Mouse (Mus musculus) embryonic facial prominence, embryonic 12.5 days (tissue): ENCODE measurements around the gene Ubr2. TPM values are rescaled to one million over a fixed set of nuclear protein-coding genes. Genes with fewer than 3 reads are reported as not detected.

Experiments
- ATAC-seq: fragments of 200-750 bp; cut with Nextera tagmentation; 2 replicates; pipeline ENCODE4 v1.8.0; 2017; ENCODE audit not compliant: insufficient number of reproducible peaks, insufficient read depth, low FRiP score, low TSS enrichment
- H3K27ac ChIP-seq: fragments of 300-500 bp; sonication (generic); 2 replicates; pipeline ENCODE4 v1.5.1; 2016; ENCODE audit warnings: mild to moderate bottlenecking
- H3K27me3 ChIP-seq: fragments of 300-500 bp; sonication (generic); 2 replicates; pipeline ENCODE4 v1.6.1; 2016; ENCODE audit warnings: mild to moderate bottlenecking, moderate library complexity
- H3K36me3 ChIP-seq: fragments of 300-500 bp; sonication (generic); 2 replicates; pipeline ENCODE4 v1.6.1; 2016; ENCODE audit warnings: mild to moderate bottlenecking
- H3K4me1 ChIP-seq: fragments of 300-500 bp; sonication (generic); 2 replicates; pipeline ENCODE4 v1.6.1; 2016
- H3K4me2 ChIP-seq: fragments of 300-500 bp; sonication (generic); replicated peaks from 2 replicates; pipeline ENCODE4 v1.6.1; 2016; ENCODE audit warnings: mild to moderate bottlenecking, moderate library complexity
- H3K4me3 ChIP-seq: fragments of 300-500 bp; sonication (generic); 2 replicates; pipeline ENCODE4 v1.5.1; 2016; ENCODE audit warnings: mild to moderate bottlenecking
- H3K9ac ChIP-seq: fragments of 300-500 bp; sonication (generic); 2 replicates; pipeline ENCODE4 v1.6.1; 2016; ENCODE audit warnings: mild to moderate bottlenecking, moderate library complexity
- H3K9me3 ChIP-seq: fragments of 300-500 bp; sonication (generic); 2 replicates; pipeline ENCODE4 v1.6.1; 2016; ENCODE audit warnings: mild to moderate bottlenecking, moderate library complexity
- WGBS: fragments of 180-500 bp; shearing (Covaris S2); methylation state at CpG from one replicate; pipeline ENCODE4 v1.1.7; 2016; 5-methylcytosine and 5-hydroxymethylcytosine counted together
- polyA plus RNA-seq: library from polyadenylated mRNA; unstranded; fragments of >200 nt; fragmentation: Nextera tagmentation; extraction: Ambion mirVana; gene quantifications from 2 replicates; pipeline ENCODE4 v1.2.1, GENCODE M21; 2016

Ubr2 gene
- 21.1 and 22.8 TPM in 2 replicates for polyA plus RNA-seq

GRCm38 (mm10) chr17:47009898-47010721 lies at the start of gene Ubr2:
TSS of gene Ubr2 (minus strand) at chr17:47010556.
- under 1% methylated on average over 77 of the region's 77 CpGs for WGBS
- H3K36me3 ChIP-seq, result no peaks in the 10 kb centered on the region
- peak within 1 kb of the TSS; percentile 96 for H3K4me3 ChIP-seq
- no peaks in the 10 kb centered on the region for H3K9me3 ChIP-seq
- H3K9ac ChIP-seq, result peak within 1 kb of the TSS; percentile 88
- peak within 1 kb of the TSS; percentile 60 for H3K4me2 ChIP-seq
- no peaks in the 10 kb centered on the region for H3K27me3 ChIP-seq
- ATAC-seq, result peak; percentile 96
- peaks cover 13% of the 10 kb centered on the region for H3K4me1 ChIP-seq
- H3K27ac ChIP-seq, result peak within 1 kb of the TSS; percentile 93

DNA sequence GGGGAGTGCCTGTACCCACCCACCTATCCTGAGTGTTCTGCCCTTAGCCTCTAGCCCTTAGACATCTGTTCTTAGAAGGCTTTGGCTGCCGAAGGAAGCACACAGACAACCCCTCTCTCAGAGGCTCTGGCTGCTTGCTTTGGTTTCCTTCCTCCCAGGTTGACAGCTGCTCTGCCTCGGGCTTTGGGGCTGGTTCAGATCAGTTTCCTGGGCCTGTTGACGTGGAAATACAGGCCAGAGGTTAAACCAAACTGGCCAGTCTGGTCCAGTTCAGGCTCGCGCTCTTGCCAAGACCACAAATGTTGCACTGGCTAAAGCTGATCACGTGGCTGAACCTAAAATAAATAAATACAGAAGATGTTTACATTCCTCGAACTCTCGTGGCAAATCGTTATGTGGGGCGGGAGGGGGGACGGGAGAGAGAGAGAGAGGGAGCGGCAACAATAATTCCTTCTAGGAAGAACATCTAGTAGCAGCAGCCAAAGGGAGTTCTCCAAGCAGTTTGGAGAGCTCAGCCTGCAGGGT lies 49.5 kb upstream of the Ubr2 start:
- 0 out of 2 replicates have a peak, but pooled peaks cover 4% of the 10 kb centered on the region for H3K9me3 ChIP-seq
- H3K4me2 ChIP-seq, result peak overlapping the region; percentile 33
- ATAC-seq, result 0 out of 2 replicates have a peak, but pooled peaks have one; percentile 47
- 25% methylated on average over 12 of the region's 12 CpGs for WGBS
- H3K27me3 ChIP-seq, result no peaks in the 10 kb centered on the region
- H3K4me1 ChIP-seq, result no peaks in the 10 kb centered on the region; the same call in 1 of the 2 replicates
- 0 out of 2 replicates have a peak overlapping the region, but pooled peaks have one; percentile 9 for H3K4me3 ChIP-seq
- H3K36me3 ChIP-seq, result no peaks in the 10 kb centered on the region
- no peak overlapping the region for H3K9ac ChIP-seq
- peak overlapping the region; percentile 77 for H3K27ac ChIP-seq

GRCm38 (mm10) chr17:47057966-47058365 lies 47.6 kb upstream of the Ubr2 start:
- no peak for ATAC-seq
- 95% methylated on average over 4 of the region's 4 CpGs for WGBS

DNA sequence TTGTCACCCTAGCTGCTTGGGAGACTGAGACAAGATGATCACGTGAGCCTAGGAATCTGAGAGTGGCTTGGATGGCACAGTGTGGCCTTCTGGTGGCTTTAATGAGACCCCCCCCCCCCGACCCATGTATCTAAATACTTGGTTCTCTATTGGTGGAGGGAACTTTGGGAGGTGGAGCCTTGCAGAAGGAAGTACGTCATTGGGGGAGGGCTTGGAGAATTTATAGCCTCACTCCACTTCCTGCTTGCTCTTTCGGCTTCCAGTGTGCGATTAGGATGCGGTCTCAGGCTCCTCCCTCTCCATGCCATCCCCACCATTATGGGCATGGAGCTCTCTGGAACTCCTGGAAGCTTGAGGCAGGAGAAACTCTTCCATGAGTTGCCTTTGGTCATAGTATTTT lies 46.1 kb upstream of the Ubr2 start:
- H3K4me2 ChIP-seq, result no peak overlapping the region
- H3K36me3 ChIP-seq, result no peaks in the 10 kb centered on the region
- H3K4me1 ChIP-seq, result no peaks in the 10 kb centered on the region; the same call in 1 of the 2 replicates
- H3K9ac ChIP-seq, result no peak overlapping the region
- 70% methylated on average over 6 of the region's 6 CpGs for WGBS
- ATAC-seq, result no peak
- no peak overlapping the region for H3K27ac ChIP-seq
- H3K4me3 ChIP-seq, result no peak overlapping the region
- 0 out of 2 replicates have a peak, but pooled peaks cover 4% of the 10 kb centered on the region for H3K9me3 ChIP-seq
- H3K27me3 ChIP-seq, result no peaks in the 10 kb centered on the region

More at GRCm38 (mm10) chr17:47057966-47058365, 47.6 kb upstream of the Ubr2 start:
- Histone ChIP-seq H3K9me3 (0 out of 2 replicates have a peak, but pooled peaks cover 4% of the 10 kb centered on the region), H3K9ac (no peak overlapping the region), H3K4me2 (no peak overlapping the region), H3K36me3 (no peaks in the 10 kb centered on the region), H3K27me3 (no peaks in the 10 kb centered on the region), H3K4me3 (no peak overlapping the region), H3K27ac (no peak overlapping the region), H3K4me1 (no peaks in the 10 kb centered on the region; the same call in 1 of the 2 replicates)

DNA sequence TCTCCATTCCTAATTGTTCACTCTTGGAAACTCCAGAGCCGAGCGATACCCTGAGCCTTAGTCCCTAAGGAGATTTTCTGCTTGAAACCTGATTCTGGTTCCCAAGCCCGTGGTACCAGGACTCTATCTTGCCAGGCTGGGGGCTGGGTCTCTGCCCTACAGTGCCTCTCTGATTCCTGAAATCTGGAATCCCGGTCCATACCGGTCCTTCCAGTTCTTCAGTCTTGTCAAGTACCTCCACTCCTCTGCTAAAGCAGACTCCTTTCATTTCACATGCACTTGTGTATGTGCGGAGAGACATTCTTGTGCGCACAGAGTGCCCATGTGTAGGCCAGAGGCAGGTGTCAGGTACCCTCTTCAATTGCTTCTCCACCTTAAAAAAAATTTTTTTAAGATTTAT lies 44.8 kb upstream of the Ubr2 start:
- H3K27ac ChIP-seq, result no peak overlapping the region
- ATAC-seq, result no peak
- no peak overlapping the region for H3K4me3 ChIP-seq
- no peaks in the 10 kb centered on the region for H3K27me3 ChIP-seq
- no peak overlapping the region for H3K4me2 ChIP-seq
- no peaks in the 10 kb centered on the region for H3K36me3 ChIP-seq
- 0 out of 2 replicates have a peak, but pooled peaks cover 4% of the 10 kb centered on the region for H3K9me3 ChIP-seq
- H3K9ac ChIP-seq, result no peak overlapping the region
- no peaks in the 10 kb centered on the region; the same call in 1 of the 2 replicates for H3K4me1 ChIP-seq
- WGBS, result 72% methylated on average over 7 of the region's 7 CpGs

- Histone ChIP-seq H3K27me3 (no peaks in the 10 kb centered on the region), H3K9me3 (0 out of 2 replicates have a peak, but pooled peaks cover 4% of the 10 kb centered on the region), H3K9ac (no peak overlapping the region), H3K4me2 (no peak overlapping the region), H3K4me3 (no peak overlapping the region), H3K36me3 (no peaks in the 10 kb centered on the region), H3K4me1 (no peaks in the 10 kb centered on the region; the same call in 1 of the 2 replicates), H3K27ac (no peak overlapping the region)
- WGBS, result 84% methylated on average over 11 of the region's 11 CpGs
- ATAC-seq, result no peak
These were observed 44.3 kb upstream of the Ubr2 start for GRCm38 (mm10) chr17:47054613-47055012.

- no peak overlapping the region for H3K27ac ChIP-seq
- 87% methylated on average over 3 of the region's 3 CpGs for WGBS
- H3K9me3 ChIP-seq, result no peaks in the 10 kb centered on the region
- ATAC-seq, result no peak
- H3K9ac ChIP-seq, result no peak overlapping the region
- no peak overlapping the region for H3K4me2 ChIP-seq
- H3K4me3 ChIP-seq, result no peak overlapping the region
- H3K36me3 ChIP-seq, result no peaks in the 10 kb centered on the region
- H3K4me1 ChIP-seq, result no peaks in the 10 kb centered on the region
- no peaks in the 10 kb centered on the region for H3K27me3 ChIP-seq
These were observed 40.3 kb upstream of the Ubr2 start for GRCm38 (mm10) chr17:47050678-47051077.

GRCm38 (mm10) chr17:47042866-47043265 lies 32.5 kb upstream of the Ubr2 start:
- Histone ChIP-seq H3K9ac (no peak overlapping the region), H3K9me3 (no peaks in the 10 kb centered on the region), H3K27me3 (no peaks in the 10 kb centered on the region), H3K4me1 (no peaks in the 10 kb centered on the region), H3K4me3 (no peak overlapping the region), H3K36me3 (no peaks in the 10 kb centered on the region), H3K27ac (no peak overlapping the region), H3K4me2 (no peak overlapping the region)
- WGBS, result 96% methylated on average over 14 of the region's 14 CpGs
- ATAC-seq, result no peak

- Histone ChIP-seq H3K27me3 (no peaks in the 10 kb centered on the region), H3K27ac (0 out of 2 replicates have a peak overlapping the region, but pooled peaks have one; percentile 58), H3K4me1 (no peaks in the 10 kb centered on the region), H3K9ac (no peak overlapping the region), H3K9me3 (no peaks in the 10 kb centered on the region), H3K4me2 (peak overlapping the region; percentile 38), H3K4me3 (no peak overlapping the region), H3K36me3 (no peaks in the 10 kb centered on the region)
- ATAC-seq, result peak; percentile 64; the same call in 1 of the 2 replicates
- 21% methylated on average over 18 of the region's 18 CpGs for WGBS
These were observed 28.8 kb upstream of the Ubr2 start for GRCm38 (mm10) chr17:47038844-47039803.

GRCm38 (mm10) chr17:47034536-47034935 lies 24.2 kb upstream of the Ubr2 start:
- Histone ChIP-seq H3K27me3 (no peaks in the 10 kb centered on the region), H3K9me3 (no peaks in the 10 kb centered on the region), H3K4me1 (no peaks in the 10 kb centered on the region), H3K4me2 (no peak overlapping the region), H3K27ac (no peak overlapping the region), H3K4me3 (no peak overlapping the region), H3K9ac (no peak overlapping the region), H3K36me3 (no peaks in the 10 kb centered on the region)
- no peak for ATAC-seq

DNA sequence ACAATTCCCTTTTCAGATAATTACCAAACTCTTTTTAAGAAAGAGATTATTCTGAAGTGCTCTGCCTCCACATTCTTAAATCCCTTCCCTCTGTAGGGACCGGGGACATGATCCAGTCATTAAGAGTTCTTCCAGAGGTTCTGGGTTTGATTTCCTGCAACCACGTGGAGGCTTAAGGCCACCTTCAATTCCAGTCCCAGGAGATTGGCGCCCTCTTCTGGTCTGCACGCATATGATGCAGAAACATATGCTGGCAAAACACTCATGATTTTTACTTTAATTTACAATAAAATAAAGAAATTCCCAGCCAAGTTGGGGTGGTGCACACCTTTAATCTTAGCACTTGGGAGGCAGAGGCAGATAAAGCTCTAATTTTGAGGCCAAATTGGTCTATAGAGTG lies 23.3 kb upstream of the Ubr2 start:
- no peaks in the 10 kb centered on the region for H3K27me3 ChIP-seq
- H3K27ac ChIP-seq, result no peak overlapping the region
- no peak overlapping the region for H3K4me2 ChIP-seq
- H3K36me3 ChIP-seq, result no peaks in the 10 kb centered on the region
- H3K4me3 ChIP-seq, result no peak overlapping the region
- H3K9ac ChIP-seq, result no peak overlapping the region
- ATAC-seq, result no peak
- no peaks in the 10 kb centered on the region for H3K4me1 ChIP-seq
- no peaks in the 10 kb centered on the region for H3K9me3 ChIP-seq
- under 1% methylated on average over 4 of the region's 4 CpGs for WGBS
